Mouse (Mus musculus): ENCODE measurements around the gene Prr36. TPM values are rescaled to one million over a fixed set of nuclear protein-coding genes. Genes with fewer than 3 reads are reported as not detected.

Gene Prr36
- polyA plus RNA-seq, 1 experiment from 2014 or later: 2.7 TPM

DNA sequence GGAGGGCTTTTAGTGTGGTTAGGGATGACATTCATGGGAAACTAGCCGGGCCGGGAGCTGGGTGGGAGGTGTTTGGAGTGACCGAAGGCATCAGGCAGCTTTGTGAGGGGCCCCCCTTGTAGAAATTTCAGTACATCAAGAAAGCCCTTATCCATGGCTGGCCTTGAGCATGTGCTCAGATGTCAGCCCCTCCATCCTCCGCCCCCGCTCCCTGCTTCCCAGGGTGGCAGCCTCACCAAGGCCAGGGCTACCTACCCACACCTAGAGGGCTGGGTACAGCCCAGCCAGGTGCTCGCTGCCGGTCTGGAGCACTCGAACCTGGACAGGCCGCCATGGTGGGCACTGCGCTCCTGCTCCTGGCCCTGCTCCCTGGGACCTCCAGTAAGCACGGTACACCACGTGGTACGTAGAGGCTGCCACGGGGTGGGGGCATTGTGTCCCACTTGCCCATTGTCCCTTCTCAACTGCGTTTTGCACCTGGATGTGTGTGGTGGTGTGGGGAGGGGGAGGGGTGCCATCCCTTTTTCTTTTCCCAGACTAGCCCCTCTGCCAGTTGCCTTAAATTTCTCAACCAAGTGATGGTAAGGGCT is 30.8 kb upstream of the Prr36 start, which contains the start of gene Tgfbr3l:
Gene Tgfbr3l, plus strand, starts transcription at position 264 of the 590 bp plus-strand sequence.
- Histone ChIP-seq H3K9ac (ENCODE audit: low read depth, low read length) (peak within 1 kb of the TSS; percentile 46), H3K4me2 (ENCODE audit: low read depth, low read length) (no peak within 1 kb of the TSS), H3K27ac (replicated peaks; ENCODE audit: low read depth, low read length) (no peak within 1 kb of the TSS), H3K9me3 (ENCODE audit: control insufficient read depth, low read length) (no peaks in the 10 kb centered on the region), H3K4me3 (ENCODE audit: low read depth, low read length) (no peak within 1 kb of the TSS), H3K4me1 (ENCODE audit: control insufficient read depth, insufficient read depth, low read length) (peaks cover 10% of the 10 kb centered on the region), H3K27me3 (replicated peaks; ENCODE audit: control insufficient read depth, insufficient read depth, low read length) (no peaks in the 10 kb centered on the region), H3K36me3 (ENCODE audit: control insufficient read depth, insufficient read depth, low read length) (peaks cover 64% of the 10 kb centered on the region)
- 82% methylated on average over 15 of the region's 15 CpGs for WGBS
- DNase-seq (ENCODE audit: low spot score) (no peak), ATAC-seq (ENCODE audit: low read depth) (no peak)

GRCm38 (mm10) chr8:4247241-4247640 is 30.0 kb upstream of the Prr36 start:
- H3K27me3 ChIP-seq (replicated peaks; ENCODE audit: control insufficient read depth, insufficient read depth, low read length): no peaks in the 10 kb centered on the region
- no peak overlapping the region for H3K27ac ChIP-seq (replicated peaks; ENCODE audit: low read depth, low read length)
- ATAC-seq (ENCODE audit: low read depth) (no peak), DNase-seq (ENCODE audit: low spot score) (no peak)
- no peaks in the 10 kb centered on the region for H3K9me3 ChIP-seq (ENCODE audit: control insufficient read depth, low read length)
- no peak overlapping the region for H3K4me2 ChIP-seq (ENCODE audit: low read depth, low read length)
- H3K4me3 ChIP-seq (ENCODE audit: low read depth, low read length): no peak overlapping the region
- H3K36me3 ChIP-seq (ENCODE audit: control insufficient read depth, insufficient read depth, low read length): peaks cover 70% of the 10 kb centered on the region
- WGBS: 92% methylated on average over 8 of the region's 8 CpGs
- H3K4me1 ChIP-seq (ENCODE audit: control insufficient read depth, insufficient read depth, low read length): peaks cover 5% of the 10 kb centered on the region
- H3K9ac ChIP-seq (ENCODE audit: low read depth, low read length): no peak overlapping the region

DNA sequence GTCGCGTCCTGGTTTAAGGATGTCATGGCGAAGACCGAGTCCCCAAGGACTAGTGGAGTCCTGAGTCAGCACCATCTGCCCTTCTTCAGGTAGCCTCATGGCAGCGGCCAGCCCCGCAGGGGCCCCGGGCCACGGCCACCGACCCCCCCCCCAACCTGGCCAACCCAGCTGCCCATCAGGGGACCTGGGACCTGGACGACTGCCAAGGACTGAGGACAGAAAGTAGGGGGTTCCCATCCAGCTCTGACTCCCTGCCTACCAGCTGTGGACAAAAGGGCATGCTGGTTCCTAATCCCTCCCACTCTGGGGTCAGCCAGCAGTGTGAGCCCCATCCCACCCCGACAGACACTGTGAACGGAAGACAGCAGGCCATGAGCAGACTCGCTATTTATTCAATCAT is 28.5 kb upstream of the Prr36 start:
- ATAC-seq (ENCODE audit: low read depth) (no peak), DNase-seq (ENCODE audit: low spot score) (no peak)
- Histone ChIP-seq H3K27me3 (replicated peaks; ENCODE audit: control insufficient read depth, insufficient read depth, low read length) (no peaks in the 10 kb centered on the region), H3K27ac (replicated peaks; ENCODE audit: low read depth, low read length) (no peak overlapping the region), H3K4me2 (ENCODE audit: low read depth, low read length) (no peak overlapping the region), H3K4me3 (ENCODE audit: low read depth, low read length) (no peak overlapping the region), H3K4me1 (ENCODE audit: control insufficient read depth, insufficient read depth, low read length) (peaks cover 4% of the 10 kb centered on the region), H3K9ac (ENCODE audit: low read depth, low read length) (no peak overlapping the region), H3K36me3 (ENCODE audit: control insufficient read depth, insufficient read depth, low read length) (peaks cover 83% of the 10 kb centered on the region), H3K9me3 (ENCODE audit: control insufficient read depth, low read length) (no peaks in the 10 kb centered on the region)
- 87% methylated on average over 11 of the region's 13 CpGs for WGBS

DNA sequence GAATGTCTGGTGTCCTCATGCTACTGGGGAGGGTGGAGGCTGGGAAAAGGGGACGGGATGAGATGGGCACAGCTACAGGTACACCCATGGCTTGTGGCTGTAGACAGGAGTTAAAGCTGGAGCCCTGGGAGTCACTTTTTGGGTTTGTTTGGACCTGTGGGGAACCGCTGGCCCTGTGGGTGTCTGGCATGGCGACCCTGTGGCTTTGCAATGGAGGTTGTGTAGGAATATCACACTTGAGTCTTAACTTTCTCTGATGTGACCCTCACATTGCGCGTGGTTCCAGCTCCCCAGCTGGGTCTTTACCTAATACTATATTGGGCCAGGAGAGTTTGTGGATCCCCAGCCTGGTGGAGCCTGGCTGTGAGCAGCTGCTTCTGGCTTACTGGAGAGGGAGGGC is 27.8 kb upstream of the Prr36 start:
- WGBS: 98% methylated on average over 5 of the region's 5 CpGs
- Histone ChIP-seq H3K4me2 (ENCODE audit: low read depth, low read length) (no peak overlapping the region), H3K9me3 (ENCODE audit: control insufficient read depth, low read length) (no peaks in the 10 kb centered on the region), H3K4me1 (ENCODE audit: control insufficient read depth, insufficient read depth, low read length) (peaks cover 7% of the 10 kb centered on the region), H3K27me3 (replicated peaks; ENCODE audit: control insufficient read depth, insufficient read depth, low read length) (no peaks in the 10 kb centered on the region), H3K9ac (ENCODE audit: low read depth, low read length) (no peak overlapping the region), H3K36me3 (ENCODE audit: control insufficient read depth, insufficient read depth, low read length) (peaks cover 85% of the 10 kb centered on the region), H3K4me3 (ENCODE audit: low read depth, low read length) (no peak overlapping the region), H3K27ac (replicated peaks; ENCODE audit: low read depth, low read length) (no peak overlapping the region)
- no peak for ATAC-seq (ENCODE audit: low read depth)
- no peak for DNase-seq (ENCODE audit: low spot score)

DNA sequence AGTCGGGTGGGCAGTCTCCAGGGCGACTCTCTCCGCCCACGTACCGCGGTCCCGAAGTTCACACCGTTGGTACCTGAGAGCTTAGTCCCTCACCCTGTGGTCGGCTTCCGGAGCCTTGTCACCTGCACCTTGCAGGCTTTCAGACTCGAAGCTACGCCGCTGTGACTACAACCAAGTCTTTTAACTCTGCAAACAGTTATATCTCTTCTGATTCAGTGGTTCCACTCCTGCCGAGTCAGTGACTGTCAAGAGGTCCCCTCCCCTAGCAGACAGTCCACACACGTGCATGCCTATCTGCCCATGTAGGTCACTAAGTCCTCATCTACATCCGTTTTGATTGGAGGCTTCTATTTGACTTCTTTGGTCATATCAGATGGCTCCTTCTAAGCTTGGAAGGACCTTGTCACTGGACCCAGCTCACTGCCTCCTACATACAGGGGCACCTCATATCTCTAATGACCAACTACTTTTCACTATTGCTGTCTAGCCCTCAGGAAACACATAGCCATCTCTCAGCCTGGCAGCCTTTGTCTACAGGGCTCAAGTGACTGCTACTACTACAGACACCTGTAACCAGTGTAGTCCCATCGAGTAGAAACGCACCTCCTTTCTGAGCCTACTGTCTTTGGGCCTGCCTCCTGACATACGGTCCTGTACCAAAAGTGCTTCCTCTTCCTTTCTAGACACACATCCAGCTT is 22.1 kb upstream of the Prr36 start:
- H3K9me3 ChIP-seq (ENCODE audit: control insufficient read depth, low read length): no peaks in the 10 kb centered on the region
- H3K9ac ChIP-seq (ENCODE audit: low read depth, low read length): peak overlapping the region; percentile 83
- peaks cover 36% of the 10 kb centered on the region for H3K36me3 ChIP-seq (ENCODE audit: control insufficient read depth, insufficient read depth, low read length)
- peak overlapping the region; percentile 61 for H3K4me3 ChIP-seq (ENCODE audit: low read depth, low read length)
- H3K27ac ChIP-seq (replicated peaks; ENCODE audit: low read depth, low read length): no peak overlapping the region
- DNase-seq (ENCODE audit: low spot score) (no peak), ATAC-seq (ENCODE audit: low read depth) (peak; percentile 0; the same call in 1 of the 2 replicates)
- WGBS: 16% methylated on average over 15 of the region's 19 CpGs
- H3K27me3 ChIP-seq (replicated peaks; ENCODE audit: control insufficient read depth, insufficient read depth, low read length): no peaks in the 10 kb centered on the region
- peaks cover 15% of the 10 kb centered on the region; the same call in 1 of the 2 replicates for H3K4me1 ChIP-seq (ENCODE audit: control insufficient read depth, insufficient read depth, low read length)
- peak overlapping the region; percentile 66 for H3K4me2 ChIP-seq (ENCODE audit: low read depth, low read length)

GRCm38 (mm10) chr8:4238434-4239192 is 21.4 kb upstream of the Prr36 start, which contains the start of the genes Map2k7 and Gm49320:
Map2k7 (plus strand) TSS chr8:4238740.
Gm49320 (plus strand) TSS chr8:4238865.
- H3K36me3 ChIP-seq (ENCODE audit: control insufficient read depth, insufficient read depth, low read length): peaks cover 29% of the 10 kb centered on the region
- H3K27ac ChIP-seq (replicated peaks; ENCODE audit: low read depth, low read length): peak within 1 kb of the TSS; percentile 96
- peak within 1 kb of the TSS; percentile 61 for H3K4me3 ChIP-seq (ENCODE audit: low read depth, low read length)
- under 1% methylated on average over 53 of the region's 71 CpGs for WGBS
- H3K9me3 ChIP-seq (ENCODE audit: control insufficient read depth, low read length): no peaks in the 10 kb centered on the region
- peaks cover 15% of the 10 kb centered on the region; the same call in 1 of the 2 replicates for H3K4me1 ChIP-seq (ENCODE audit: control insufficient read depth, insufficient read depth, low read length)
- peak within 1 kb of the TSS; percentile 80 for H3K4me2 ChIP-seq (ENCODE audit: low read depth, low read length)
- no peaks in the 10 kb centered on the region for H3K27me3 ChIP-seq (replicated peaks; ENCODE audit: control insufficient read depth, insufficient read depth, low read length)
- peak within 1 kb of the TSS; percentile 83 for H3K9ac ChIP-seq (ENCODE audit: low read depth, low read length)
- peak; percentile 100 for DNase-seq (ENCODE audit: low spot score)
- peak; percentile 96 for ATAC-seq (ENCODE audit: low read depth)

DNA sequence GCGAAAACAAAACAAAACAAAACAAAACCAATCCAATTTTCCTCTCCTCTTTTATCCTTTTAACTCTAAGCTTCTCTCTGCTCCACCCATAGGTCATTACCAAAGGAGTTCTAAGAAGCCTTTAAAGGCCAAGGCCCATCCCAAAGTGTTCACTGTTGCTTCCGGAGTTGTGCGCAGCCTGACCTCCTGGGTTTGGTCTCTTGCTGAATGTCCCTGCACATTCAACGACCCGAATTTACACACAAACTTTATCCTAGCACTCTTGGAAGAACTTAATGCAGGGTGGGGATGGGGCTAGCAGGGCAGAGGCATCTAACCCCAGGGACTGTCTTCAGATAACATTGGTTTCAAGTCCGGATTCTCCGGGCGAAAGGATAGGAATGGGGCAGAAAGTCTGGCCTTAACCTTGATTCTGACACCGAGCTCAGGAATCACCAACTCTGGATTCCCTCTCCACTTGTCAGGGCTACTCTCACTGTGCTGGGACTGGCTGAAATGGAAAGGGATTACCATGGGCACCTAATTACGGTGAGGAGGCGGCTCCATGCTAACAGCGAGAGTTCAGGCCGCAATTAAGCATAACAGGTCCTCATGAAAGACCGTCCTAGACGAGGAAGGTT is 20.7 kb upstream of the Prr36 start:
- H3K9me3 ChIP-seq (ENCODE audit: control insufficient read depth, low read length): no peaks in the 10 kb centered on the region
- no peaks in the 10 kb centered on the region for H3K27me3 ChIP-seq (replicated peaks; ENCODE audit: control insufficient read depth, insufficient read depth, low read length)
- no peak for DNase-seq (ENCODE audit: low spot score)
- H3K4me3 ChIP-seq (ENCODE audit: low read depth, low read length): peak overlapping the region; percentile 61
- H3K4me1 ChIP-seq (ENCODE audit: control insufficient read depth, insufficient read depth, low read length): peaks cover 15% of the 10 kb centered on the region; the same call in 1 of the 2 replicates
- H3K36me3 ChIP-seq (ENCODE audit: control insufficient read depth, insufficient read depth, low read length): peaks cover 22% of the 10 kb centered on the region
- ATAC-seq (ENCODE audit: low read depth): no peak; the same call in 1 of the 2 replicates
- H3K27ac ChIP-seq (replicated peaks; ENCODE audit: low read depth, low read length): peak overlapping the region; percentile 96
- 20% methylated on average over 15 of the region's 15 CpGs for WGBS
- H3K4me2 ChIP-seq (ENCODE audit: low read depth, low read length): peak overlapping the region; percentile 80
- H3K9ac ChIP-seq (ENCODE audit: low read depth, low read length): peak overlapping the region; percentile 72
